Mouse (Mus musculus): ENCODE results near the gene Cnga3.

Gene Cnga3
- long read RNA-seq, experiment 1: 0 reads
- long read RNA-seq, experiment 2: 0 reads

DNA sequence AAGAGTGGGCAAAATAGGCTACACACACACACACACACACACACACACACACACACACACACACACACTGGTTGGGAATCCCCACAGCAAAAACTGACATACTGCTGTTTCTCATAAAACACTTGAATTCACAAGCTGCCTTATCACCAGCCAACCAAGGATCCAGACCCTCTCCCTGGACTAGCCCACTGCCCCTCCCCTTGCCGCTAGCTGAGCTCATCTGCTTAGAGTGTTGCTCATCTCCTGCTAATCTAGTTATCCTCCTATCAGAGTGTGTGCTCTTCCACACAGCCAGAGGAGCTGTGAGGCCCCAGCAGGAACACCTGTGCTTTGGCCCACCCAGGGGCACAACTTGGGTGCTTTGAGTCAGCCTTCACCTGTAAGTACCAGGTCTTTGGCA is at the start of gene Cnga3:
Gene Cnga3 (plus strand): TSS at position 291 of the 400 bp plus-strand sequence.
- intact Hi-C loops (cut with DNase I): no loop called here

DNA sequence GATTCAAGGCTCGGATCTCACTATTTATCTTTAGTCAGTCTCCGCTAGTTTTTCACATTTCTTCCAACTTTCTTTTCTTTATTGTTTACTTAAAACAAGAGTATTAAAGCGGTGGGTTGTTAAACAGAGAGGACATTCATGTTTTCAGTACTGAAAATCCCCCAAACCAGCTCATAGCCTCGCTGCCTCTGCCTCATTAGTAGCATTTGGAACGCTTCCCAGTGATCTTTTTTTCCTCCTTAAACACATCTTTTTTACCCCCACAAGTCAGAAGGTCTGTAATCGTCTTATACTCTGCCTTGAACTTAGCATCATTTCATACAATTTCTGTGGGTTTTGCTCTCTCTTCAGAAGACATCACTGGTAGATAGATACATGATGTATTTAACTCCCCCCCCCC is 48.2 kb upstream of the Cnga3 start:
- intact Hi-C loops (cut with DNase I): no loop called here

DNA sequence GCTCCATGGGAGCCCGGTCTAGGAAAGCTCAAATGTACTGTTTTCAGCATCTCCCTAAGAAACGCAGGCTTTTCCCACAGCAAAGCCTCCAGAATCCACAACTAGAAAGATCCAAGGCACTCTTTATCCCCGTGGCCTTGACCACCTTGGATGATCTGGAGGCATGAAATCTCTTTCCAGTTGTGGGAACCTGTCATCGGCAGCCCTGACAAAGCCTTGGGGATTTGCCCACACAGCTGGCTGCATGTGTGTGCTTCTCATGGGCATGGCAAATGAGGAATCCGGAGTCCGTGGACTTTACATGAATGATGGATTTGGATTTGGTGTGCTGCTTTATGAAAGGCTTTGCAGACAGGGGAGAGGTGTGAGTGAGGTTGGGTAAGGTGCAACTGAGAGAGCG is 46.3 kb upstream of the Cnga3 start:
- intact Hi-C loops (cut with DNase I): no loop called here

DNA sequence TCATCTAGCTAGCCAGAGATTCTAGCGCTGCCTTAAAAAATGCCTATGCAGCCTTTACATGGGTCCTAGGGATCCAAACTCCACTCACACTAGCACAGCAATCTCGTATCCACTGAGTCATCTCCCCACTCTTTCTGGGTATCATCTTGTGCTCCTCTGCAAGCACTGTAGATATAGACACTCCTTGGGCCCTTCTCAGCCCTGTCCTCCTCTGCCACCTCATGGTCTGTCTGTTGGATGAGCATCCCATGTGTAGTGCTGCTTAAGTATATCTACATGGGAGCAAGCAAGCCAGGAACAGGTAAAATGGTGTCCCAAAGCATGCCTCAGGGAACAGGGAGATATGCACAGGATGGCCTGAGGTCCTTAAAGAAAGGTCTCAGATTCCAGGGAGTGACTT is 36.4 kb upstream of the Cnga3 start:
- intact Hi-C loops (cut with DNase I): no loop called here

DNA sequence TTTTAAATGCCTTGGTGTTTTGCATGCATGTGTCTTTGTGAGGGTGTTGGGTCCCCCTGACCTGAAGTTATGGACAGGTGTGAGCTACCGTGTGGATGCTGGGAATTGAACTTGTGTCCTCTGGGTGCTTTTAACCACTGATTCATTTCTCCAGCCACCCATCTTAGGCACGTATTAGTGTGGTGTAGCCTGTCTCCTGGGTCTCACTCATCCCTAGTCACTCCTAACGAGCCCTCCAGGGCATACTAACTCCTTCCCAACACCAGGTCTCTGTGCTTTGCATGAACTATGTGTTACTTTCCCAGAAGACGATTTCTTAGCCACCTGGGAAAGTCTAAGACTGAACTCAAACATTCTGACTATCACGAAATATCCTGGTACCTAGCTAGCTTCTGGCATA is 34.4 kb upstream of the Cnga3 start:
- intact Hi-C loops (cut with DNase I): no loop called here

DNA sequence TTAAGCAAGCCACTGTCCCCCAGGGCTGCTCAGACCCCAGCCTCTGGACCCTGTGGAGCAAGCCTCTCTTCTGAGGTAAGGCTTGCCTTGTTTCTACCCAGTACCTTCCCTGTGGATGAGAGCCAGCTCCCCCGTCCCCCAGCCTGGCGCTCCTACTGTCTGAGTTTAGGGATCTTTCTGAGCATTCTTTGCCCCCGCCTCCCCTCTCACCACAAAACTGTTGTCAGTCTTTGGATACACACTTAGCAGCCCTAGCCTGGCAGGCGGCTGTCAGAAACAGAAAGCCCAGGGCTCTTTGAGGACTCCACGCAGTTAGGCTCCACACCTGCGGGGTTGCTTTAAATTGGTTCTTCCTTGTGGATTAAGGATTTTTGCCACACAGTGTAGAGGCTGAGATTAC is 27.2 kb upstream of the Cnga3 start:
- intact Hi-C loops (cut with DNase I): no loop called here

DNA sequence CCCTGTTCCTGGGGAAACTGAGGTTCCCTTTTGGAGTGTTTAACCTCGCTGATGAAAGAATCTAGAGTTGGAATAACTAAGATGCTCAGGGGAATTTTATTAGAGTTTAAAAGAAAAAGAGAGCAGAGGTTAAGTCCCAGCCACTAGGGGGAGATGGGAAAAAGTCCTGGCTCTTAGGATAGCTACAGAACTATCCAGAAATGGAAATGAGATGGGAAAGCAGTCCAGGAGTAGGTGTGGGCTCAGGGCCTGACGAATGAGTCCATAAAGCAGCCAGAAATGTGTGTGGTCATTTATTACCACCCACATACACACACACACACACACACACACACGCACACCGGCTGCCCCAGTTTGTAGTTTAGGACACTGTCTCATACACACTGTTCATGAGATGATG is 19.6 kb upstream of the Cnga3 start:
- intact Hi-C loops (cut with DNase I): loop anchor here (2.0 kb wide), 1 partner anchor 56 kb away; no protein-coding TSS in a partner anchor

DNA sequence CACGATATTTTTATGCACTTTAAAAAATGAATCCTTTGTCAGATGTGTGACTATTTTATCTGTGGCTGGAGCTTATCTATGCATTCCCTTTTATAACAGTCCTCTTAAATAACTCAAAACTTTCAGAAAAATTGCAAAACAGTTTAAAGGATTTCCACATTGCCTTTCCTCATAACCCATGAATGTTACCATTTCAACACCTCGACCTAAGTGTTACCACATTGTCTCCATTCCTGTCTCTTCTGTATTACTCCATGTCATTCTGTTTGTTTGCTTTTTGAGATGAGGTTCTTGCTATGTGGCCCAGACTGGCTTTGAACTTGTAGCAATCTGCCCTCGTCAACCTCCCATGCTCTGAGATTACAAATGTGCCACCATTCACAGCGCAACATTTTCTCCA is 12.8 kb upstream of the Cnga3 start:
- intact Hi-C loops (cut with DNase I): no loop called here

DNA sequence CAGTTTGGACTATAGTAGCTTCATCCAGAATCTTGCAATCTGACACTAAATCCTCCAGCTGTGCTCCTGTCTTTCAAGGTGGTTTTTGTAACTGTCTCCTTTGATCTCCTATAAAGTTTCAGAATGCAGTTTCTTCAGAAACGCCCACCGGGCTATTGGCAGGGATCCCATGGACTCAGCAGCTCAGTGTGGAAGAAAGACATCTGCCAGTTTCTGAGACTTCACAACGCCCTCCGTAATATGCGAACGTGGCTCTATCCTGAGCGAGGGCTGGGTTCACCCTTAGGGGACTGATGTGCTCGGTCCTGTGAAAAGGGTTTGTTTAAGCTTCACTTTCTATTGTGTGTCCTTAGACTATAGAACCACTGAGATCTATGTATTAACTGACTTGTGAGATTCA is 6.5 kb upstream of the Cnga3 start:
- intact Hi-C loops (cut with DNase I): no loop called here

DNA sequence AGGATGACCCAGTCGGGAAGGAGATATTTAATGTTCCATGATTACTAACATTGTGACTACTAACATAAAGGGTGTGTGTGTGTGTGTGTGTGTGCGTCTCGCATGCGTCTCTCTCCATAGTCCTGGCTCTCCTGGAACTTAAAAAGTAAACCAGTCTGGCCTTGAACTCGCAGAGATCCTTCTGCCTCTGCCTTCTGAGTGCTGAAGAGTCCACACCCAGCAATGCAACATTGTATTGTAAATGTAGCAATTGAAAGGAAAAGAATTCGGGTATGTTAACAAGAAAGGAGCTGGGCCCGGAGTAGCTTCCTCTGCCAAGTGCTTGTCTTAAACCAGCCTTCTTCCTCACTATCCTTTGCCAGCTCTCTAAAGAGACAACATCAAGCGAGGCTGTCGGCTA is 1.9 kb upstream of the Cnga3 start:
- intact Hi-C loops (cut with DNase I): no loop called here

DNA sequence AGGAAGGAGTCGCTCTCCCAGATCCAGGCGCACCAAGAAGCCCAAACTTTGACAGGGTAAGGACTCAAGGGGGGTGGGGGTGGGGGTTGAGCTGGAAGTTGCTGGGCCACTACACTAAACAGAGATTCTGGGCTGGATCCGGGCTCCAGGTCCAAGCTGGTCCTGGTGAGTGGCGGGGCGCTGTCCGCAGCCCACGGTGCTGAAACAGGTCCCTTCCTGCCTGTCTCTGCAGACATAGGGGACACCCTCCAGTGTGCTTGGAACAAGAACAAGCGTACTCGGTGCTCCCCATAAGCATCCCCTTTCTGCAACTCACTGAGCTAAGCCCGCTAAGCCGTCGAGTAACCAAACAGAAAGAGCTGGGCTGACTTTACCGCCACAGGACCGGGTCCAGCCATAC is 4.2 kb downstream of the Cnga3 start:
- intact Hi-C loops (cut with DNase I): no loop called here

DNA sequence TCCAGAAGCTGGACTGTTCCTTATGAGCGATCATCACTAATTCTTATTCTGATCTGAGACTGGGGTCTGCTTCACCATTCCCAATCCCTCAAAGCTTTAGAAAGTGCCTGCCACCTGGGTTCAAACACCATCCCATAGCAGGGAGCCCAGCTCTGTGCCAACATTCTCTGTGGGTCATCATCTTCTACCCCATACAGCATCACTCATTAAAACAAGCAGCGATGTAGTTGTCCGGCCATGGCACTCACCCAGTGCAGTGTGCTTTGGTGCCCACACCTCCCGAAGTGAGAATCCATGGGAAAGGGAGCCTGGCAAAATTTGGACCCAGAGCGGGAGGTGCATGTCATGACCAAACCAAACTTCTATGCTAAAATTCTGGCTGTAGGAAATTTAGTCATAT is 5.4 kb downstream of the Cnga3 start:
- intact Hi-C loops (cut with DNase I): no loop called here

DNA sequence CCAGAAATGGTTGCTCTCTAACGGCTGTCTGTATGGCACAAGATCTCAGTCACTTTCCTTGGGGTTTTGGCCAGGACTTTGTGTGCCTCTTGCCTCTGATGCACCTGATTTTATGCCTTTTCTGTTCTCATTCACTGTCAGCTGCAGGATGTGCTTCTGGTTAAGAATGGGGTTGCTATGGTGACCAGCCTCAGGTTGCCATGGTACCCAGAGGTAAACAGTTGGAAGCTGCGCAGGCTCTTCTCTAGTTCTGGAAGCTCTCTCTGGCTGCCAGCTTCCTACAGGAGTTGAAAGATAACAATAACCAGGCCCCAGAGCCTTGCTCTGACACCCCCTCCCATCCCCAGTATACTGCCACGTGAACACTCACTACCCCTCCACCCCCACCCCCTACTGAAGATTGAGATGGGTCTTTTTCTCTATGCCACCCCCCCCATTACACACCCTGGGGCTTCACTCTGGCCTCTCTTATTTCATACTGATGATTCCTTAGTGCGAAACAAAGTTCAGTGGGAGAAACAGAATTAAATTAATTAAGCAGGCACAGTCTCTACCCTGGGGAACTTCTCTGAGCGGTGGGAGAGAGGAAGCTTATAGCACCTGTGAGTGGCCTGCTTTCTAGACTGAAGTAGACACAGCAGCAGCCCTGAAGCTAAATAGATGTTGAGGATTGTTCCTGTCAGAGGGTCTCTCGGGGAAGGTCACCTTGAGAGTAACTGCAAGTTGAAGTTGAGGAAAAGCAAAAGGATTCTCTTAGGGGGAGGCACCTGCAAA is 6.1 kb downstream of the Cnga3 start:
- intact Hi-C loops (cut with DNase I): no loop called here

DNA sequence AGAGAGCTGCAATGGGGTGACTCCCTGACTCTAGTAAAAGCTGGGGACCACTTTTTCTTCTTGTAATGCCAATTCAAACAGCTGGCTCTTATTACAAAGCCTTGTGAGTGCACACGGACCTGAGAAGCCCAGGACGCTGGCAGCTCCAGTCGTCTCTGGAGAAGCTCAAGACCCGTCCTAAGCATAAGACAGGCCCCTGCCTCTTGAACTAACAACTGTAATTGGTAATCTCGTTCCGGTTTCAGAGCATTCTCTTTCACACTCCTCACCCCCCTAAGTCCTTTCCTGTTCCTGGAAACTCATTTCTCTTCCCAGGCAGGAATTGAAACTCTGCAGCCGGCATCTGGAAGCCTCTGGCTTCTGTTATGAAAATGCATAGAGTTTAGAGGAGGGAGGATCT is 7.8 kb downstream of the Cnga3 start:
- intact Hi-C loops (cut with DNase I): no loop called here

DNA sequence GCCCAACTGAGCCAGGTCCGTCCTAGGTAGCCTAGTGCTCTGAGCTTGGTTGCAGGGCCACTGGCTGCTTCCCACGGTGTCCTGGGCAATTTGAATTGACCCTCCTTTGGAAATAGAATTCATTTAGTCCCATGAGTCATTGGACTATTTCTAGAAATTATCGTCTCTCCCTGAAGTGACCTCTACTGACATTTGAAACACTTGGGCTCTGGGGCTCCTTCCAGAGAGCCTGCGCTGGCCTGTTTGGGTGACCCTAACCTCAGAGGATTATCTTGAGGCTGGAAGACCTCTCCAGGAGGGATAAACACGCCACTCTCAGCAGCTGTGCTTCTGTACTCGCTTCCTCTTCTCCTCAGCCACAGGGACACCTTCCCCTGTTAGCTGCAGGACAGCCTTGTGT is 16.2 kb downstream of the Cnga3 start:
- intact Hi-C loops (cut with DNase I): no loop called here

DNA sequence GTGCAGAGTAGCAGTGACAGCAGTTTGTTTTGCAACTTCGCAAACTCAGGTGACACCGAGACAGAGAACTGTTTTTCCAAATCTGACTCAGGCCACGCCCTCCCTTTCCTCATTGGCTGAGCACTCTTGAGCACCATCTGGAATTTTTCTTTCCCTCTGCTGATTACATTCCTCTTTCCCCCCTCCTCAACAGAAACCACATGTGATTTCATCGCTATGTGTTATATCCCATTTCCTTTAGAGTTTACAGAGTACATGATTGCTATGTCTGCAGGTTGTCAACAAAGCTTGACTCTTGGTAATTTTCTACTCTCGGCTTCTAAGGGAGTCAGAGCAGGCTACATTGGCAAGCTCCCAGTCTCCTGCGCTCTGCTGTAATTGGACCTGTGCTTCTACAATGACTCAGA is 17.1 kb downstream of the Cnga3 start:
- intact Hi-C loops (cut with DNase I): no loop called here

DNA sequence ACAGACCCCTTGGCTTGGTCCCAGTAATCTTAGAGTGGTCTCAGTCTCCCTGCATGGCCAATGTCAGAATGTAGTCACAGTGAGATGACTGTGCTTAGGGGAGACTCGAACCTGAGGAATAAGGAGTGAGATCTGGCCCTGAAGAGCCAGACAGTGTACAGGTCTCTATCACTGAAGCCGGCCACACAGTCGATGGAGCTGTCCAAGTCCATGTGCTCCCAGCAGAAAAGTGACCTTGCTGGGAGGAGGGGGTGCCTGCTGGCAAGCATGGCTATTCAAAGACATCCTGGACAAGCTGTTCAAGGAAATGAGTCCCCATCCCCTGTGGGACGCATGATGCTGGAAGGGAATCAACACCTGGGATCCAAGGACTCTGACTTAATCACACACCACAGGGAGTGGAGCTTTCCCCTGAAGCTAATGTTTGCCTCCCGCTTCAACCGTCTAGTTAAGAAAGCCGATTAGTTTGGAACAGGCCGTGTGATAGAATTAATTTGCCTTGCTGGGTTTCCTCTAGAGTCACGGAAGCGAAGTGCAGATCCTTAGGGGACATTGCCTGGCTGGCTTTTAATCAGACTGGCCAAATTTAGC is 24.9 kb downstream of the Cnga3 start:
- intact Hi-C loops (cut with DNase I): no loop called here

DNA sequence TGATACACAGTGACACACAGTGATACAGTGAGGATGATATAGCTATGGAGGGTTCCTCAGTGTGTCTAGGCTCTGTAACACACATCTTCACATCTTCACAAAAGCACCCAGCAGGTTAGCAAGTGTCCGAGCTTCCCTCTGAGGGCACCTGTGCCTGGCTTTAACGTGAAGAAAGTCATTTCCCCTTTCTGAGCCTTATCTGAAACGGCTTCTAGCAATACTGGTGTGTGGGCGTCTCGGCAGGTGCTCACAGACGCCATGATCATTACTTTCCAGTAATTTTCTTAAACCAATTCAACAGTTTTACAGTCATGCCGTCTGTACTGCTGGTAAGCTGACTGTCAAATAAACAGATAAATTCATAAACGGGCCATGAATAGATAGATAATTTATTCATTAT is 28.0 kb downstream of the Cnga3 start:
- intact Hi-C loops (cut with DNase I): no loop called here

DNA sequence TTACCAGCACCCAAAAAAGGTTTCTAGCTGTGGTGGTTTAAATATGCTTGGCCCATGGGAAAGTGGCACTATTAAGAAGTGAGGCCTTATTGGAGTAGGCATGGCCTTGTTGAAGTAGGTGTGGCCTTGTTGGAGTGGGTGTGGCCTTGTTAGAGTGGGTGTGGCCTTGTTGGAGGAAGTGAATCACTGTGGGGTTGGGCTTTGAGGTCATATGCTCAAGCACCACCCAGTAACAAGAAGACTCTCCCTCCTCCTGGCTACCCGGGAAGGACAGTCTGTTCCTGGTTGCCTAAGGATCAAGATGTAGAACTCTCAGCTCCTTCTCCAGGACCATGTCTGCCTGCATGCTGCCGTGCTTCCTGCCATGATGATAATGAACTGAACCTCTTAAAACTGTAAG is 32.2 kb downstream of the Cnga3 start:
- intact Hi-C loops (cut with DNase I): no loop called here

DNA sequence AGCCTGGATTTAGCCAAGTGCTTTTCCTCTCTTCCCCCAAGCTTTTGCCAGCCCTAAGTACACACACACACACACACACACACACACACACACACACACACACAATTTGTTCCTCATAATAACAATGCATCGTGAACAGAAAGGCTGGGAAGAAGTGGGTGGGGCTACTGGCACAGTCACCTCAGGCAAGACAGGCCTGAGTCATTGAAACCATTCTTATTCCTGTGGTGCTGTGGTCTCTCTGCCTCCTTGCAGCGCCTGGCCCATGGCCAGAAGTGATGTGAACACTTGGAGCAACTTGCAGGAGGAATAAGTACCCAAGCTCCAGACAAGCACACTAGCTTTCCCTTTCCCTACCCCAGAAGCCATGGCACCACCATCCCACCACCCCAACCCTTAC is 34.2 kb downstream of the Cnga3 start:
- intact Hi-C loops (cut with DNase I): no loop called here

DNA sequence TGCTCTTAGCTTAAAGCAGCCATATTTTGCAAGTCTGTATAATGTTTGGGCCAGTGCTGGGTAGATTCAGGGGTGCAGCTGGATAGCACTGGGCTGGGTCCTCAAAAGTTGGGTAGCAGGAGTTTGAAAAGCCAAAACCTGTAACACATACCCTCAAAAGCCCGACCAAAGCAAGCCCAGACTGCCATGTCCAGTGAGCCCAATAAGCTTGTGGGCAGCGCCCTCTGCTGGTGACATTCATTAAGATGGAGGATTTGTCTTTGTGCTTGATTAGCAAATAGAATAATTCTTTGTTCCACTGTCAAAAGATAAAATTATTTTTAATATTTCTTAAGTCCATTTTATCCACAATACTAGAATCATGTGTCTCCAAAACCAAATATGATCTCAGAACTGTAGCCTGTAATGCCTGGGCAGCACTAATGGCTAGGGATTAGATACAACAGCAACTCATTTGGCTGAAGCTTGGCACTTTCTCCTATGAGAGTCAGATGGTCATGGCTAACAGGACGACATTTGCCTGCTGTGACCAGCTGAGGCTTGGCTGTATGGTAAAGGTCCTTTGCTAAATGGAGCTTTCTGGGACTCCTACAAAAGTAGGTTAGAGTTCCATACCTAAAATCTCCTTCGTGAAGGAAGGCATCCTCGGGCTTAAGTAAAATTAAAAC is 36.5 kb downstream of the Cnga3 start:
- intact Hi-C loops (cut with DNase I): loop anchor here (2.0 kb wide), 1 partner anchor 56 kb away; no protein-coding TSS in a partner anchor

DNA sequence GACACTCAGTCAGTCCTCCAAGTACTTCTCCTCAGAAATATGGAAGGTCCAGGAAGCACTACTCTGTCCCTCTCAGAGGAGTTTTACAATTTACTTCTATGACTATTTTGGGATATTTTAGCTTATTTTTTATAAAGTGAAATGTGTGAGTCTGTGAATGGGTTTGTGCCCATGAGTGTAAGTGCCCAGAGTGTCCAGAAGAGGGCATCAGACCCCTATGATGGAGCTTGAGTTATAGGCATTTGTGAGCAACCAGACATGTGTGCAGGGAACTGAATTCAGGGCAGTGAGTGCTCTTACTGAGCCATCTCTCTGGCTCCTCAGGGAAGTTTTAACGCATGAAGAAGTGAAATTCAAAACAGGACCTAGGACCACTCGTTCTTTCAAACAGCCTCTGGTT is 44.2 kb downstream of the Cnga3 start:
- intact Hi-C loops (cut with DNase I): no loop called here

DNA sequence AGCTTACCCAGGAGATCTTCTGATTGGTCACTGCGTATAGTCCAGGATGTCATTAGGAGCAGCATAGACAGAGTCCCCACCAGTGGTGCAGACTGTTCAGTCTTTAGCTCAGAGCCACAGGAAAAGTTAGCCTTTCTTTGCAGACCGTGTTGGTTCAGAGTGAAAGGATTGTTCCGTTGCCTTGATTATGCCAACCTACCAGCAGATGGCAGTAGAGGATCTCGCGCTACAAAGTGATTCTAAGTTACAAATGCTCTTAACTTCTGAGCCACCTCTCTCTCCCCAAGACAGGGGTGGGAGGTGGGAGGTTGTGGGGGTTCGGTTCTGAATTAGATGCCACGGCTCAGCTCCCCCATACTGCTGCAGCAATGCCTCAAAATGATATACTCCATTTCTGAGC is 58.2 kb downstream of the Cnga3 start:
- intact Hi-C loops (cut with DNase I): loop anchor here (1.0 to 5.0 kb wide), 2 partner anchors 129 to 360 kb away; no protein-coding TSS in a partner anchor
